Mouse (Mus musculus) embryonic facial prominence, embryonic 12.5 days (tissue): ENCODE results near the gene Sdhaf2. TPM values are rescaled to one million over a fixed set of nuclear protein-coding genes. Genes with fewer than 3 reads are reported as not detected.

ENCODE experiments used
- ATAC-seq: fragments of 200-750 bp; cut with Nextera tagmentation; 2 replicates; pipeline ENCODE4 v1.8.0; 2017; ENCODE audit not compliant: insufficient number of reproducible peaks, insufficient read depth, low FRiP score, low TSS enrichment
- H3K27ac ChIP-seq: fragments of 300-500 bp; sonication (generic); 2 replicates; pipeline ENCODE4 v1.5.1; 2016; ENCODE audit warnings: mild to moderate bottlenecking
- H3K27me3 ChIP-seq: fragments of 300-500 bp; sonication (generic); 2 replicates; pipeline ENCODE4 v1.6.1; 2016; ENCODE audit warnings: mild to moderate bottlenecking, moderate library complexity
- H3K36me3 ChIP-seq: fragments of 300-500 bp; sonication (generic); 2 replicates; pipeline ENCODE4 v1.6.1; 2016; ENCODE audit warnings: mild to moderate bottlenecking
- H3K4me1 ChIP-seq: fragments of 300-500 bp; sonication (generic); 2 replicates; pipeline ENCODE4 v1.6.1; 2016
- H3K4me2 ChIP-seq: fragments of 300-500 bp; sonication (generic); replicated peaks from 2 replicates; pipeline ENCODE4 v1.6.1; 2016; ENCODE audit warnings: mild to moderate bottlenecking, moderate library complexity
- H3K4me3 ChIP-seq: fragments of 300-500 bp; sonication (generic); 2 replicates; pipeline ENCODE4 v1.5.1; 2016; ENCODE audit warnings: mild to moderate bottlenecking
- H3K9ac ChIP-seq: fragments of 300-500 bp; sonication (generic); 2 replicates; pipeline ENCODE4 v1.6.1; 2016; ENCODE audit warnings: mild to moderate bottlenecking, moderate library complexity
- H3K9me3 ChIP-seq: fragments of 300-500 bp; sonication (generic); 2 replicates; pipeline ENCODE4 v1.6.1; 2016; ENCODE audit warnings: mild to moderate bottlenecking, moderate library complexity
- WGBS: fragments of 180-500 bp; shearing (Covaris S2); methylation state at CpG from one replicate; pipeline ENCODE4 v1.1.7; 2016; 5-methylcytosine and 5-hydroxymethylcytosine counted together
- polyA plus RNA-seq: library from polyadenylated mRNA; unstranded; fragments of >200 nt; fragmentation: Nextera tagmentation; extraction: Ambion mirVana; gene quantifications from 2 replicates; pipeline ENCODE4 v1.2.1, GENCODE M21; 2016

Sdhaf2 gene
- polyA plus RNA-seq, 1 experiment from 2014 or later = 57.0 TPM

DNA sequence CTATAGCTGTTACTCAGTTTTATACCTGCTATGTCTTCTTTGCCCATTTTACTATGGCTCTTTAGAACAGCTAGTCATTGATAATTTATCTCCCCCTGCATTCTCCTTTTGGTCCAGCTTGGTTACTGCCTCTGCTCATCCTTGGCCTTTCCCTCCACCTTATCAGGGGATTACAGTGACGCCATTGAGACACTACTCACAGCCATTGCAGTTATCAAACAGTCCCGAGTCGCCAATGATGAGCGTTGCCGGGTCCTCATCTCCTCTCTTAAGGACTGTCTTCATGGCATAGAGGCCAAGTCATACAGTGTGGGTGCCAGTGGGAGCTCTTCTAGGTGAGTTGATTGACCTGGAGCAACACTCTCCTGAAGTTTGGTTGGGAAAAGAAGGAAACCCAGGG lies 13.5 kb upstream of the Sdhaf2 start:
- H3K4me3 ChIP-seq = no peak overlapping the region
- no peak for ATAC-seq
- no peaks in the 10 kb centered on the region for H3K27me3 ChIP-seq
- no peak overlapping the region for H3K27ac ChIP-seq
- H3K4me1 ChIP-seq = no peaks in the 10 kb centered on the region
- no peak overlapping the region for H3K4me2 ChIP-seq
- H3K36me3 ChIP-seq = peaks cover 83% of the 10 kb centered on the region
- 95% methylated on average over 5 of the region's 5 CpGs for WGBS
- H3K9ac ChIP-seq = no peak overlapping the region
- no peaks in the 10 kb centered on the region for H3K9me3 ChIP-seq

- Histone ChIP-seq H3K9me3 (no peaks in the 10 kb centered on the region), H3K27me3 (no peaks in the 10 kb centered on the region), H3K4me1 (peaks cover 11% of the 10 kb centered on the region), H3K4me3 (no peak overlapping the region), H3K36me3 (peaks cover 52% of the 10 kb centered on the region), H3K4me2 (no peak overlapping the region), H3K27ac (no peak overlapping the region), H3K9ac (no peak overlapping the region)
- ATAC-seq = no peak
- WGBS = 93% methylated on average over 1 of the region's 1 CpGs
These were observed 4.1 kb upstream of the Sdhaf2 start for GRCm38 (mm10) chr19:10530082-10530481.

DNA sequence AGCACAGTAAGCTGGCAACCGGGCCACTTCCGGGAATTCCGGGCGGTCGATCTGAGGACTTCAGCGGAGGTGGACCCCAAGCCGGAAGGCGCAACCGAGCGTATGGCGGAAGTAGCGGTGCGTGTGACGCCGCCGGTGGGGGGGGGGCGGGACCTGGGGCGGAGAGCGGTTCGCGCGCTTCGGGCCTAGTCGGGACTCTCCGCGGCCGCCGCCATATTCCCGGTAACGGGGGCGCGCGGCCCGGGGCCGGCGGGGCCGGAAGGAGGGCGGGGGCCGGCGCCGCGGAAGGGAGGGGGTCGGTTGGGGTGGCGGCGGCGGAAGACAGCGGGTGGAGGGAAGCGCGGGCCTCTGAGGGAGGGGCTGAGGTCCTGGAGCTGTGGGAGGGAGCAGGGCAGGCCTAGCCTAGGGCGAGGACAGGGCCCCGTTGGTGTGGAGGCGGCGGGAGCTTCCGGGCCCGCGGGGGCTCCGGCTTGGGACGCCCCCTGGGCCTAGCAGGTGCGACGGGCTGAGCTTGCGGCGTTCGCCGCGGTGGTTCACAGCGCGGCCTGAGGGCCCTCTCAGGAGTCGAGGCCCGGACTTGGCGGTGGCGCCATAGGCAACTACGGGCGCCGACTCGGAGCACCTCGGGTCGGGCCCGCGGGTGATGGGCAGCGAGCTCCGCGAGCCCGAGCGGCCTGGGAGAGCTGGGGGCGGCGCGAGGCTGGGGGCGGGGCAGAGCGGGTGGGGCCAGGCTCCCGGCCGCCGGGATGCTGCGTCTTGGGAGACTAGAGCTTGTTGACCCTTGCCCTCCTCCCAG lies 638 bp downstream of the Sdhaf2 start, which contains the start of gene Cpsf7:
TSS of gene Cpsf7 (plus strand) at position 161 of the 796 bp plus-strand sequence.
- peak; percentile 93 for ATAC-seq
- H3K4me2 ChIP-seq = peak within 1 kb of the TSS; percentile 67
- peak within 1 kb of the TSS; percentile 98 for H3K9ac ChIP-seq
- H3K36me3 ChIP-seq = peaks cover 15% of the 10 kb centered on the region
- H3K4me3 ChIP-seq = peak within 1 kb of the TSS; percentile 94
- no peaks in the 10 kb centered on the region for H3K27me3 ChIP-seq
- H3K27ac ChIP-seq = peak within 1 kb of the TSS; percentile 99
- under 1% methylated on average over 82 of the region's 93 CpGs for WGBS
- H3K9me3 ChIP-seq = no peaks in the 10 kb centered on the region
- peaks cover 11% of the 10 kb centered on the region for H3K4me1 ChIP-seq

- Histone ChIP-seq H3K36me3 (peaks cover 10% of the 10 kb centered on the region; the same call in 1 of the 2 replicates), H3K9me3 (no peaks in the 10 kb centered on the region), H3K9ac (peak overlapping the region; percentile 98), H3K4me2 (peak overlapping the region; percentile 67), H3K4me1 (peaks cover 11% of the 10 kb centered on the region), H3K4me3 (peak overlapping the region; percentile 94), H3K27ac (peak overlapping the region; percentile 99), H3K27me3 (no peaks in the 10 kb centered on the region)
- no peak; the same call in 1 of the 2 replicates for ATAC-seq
- under 1% methylated on average over 19 of the region's 19 CpGs for WGBS
These were observed 1.2 kb downstream of the Sdhaf2 start for GRCm38 (mm10) chr19:10524784-10525105.

- Histone ChIP-seq H3K4me1 (peaks cover 11% of the 10 kb centered on the region), H3K4me3 (no peak overlapping the region), H3K9me3 (no peaks in the 10 kb centered on the region), H3K36me3 (peaks cover 10% of the 10 kb centered on the region; the same call in 1 of the 2 replicates), H3K27ac (no peak overlapping the region), H3K9ac (no peak overlapping the region), H3K27me3 (no peaks in the 10 kb centered on the region), H3K4me2 (peak overlapping the region; percentile 67; the same call in 1 of the 2 replicates)
- no peak for ATAC-seq
- 84% methylated on average over 5 of the region's 5 CpGs for WGBS
These were observed 2.4 kb downstream of the Sdhaf2 start for GRCm38 (mm10) chr19:10523483-10524080.

DNA sequence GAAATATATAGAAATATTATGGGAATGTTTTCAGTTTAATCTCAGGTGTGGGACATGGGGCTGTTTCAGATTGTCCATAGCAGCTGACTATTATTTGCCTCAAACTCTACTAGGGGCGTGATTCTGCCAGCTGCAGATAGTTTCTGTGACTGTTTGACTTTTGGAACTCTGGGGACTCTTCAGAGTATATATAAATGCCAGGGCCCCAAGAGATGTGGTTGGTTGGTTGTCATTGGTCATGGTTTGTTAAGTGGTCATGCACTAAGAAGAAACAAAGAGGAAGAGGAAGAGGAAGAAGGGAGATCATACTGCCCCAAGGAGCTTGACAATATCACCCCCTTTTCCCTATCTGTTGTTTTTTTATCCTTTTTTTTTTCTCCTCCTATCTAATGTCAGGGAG lies 4.0 kb downstream of the Sdhaf2 start:
- Histone ChIP-seq H3K27me3 (no peaks in the 10 kb centered on the region), H3K9me3 (no peaks in the 10 kb centered on the region), H3K27ac (no peak overlapping the region), H3K4me2 (no peak overlapping the region), H3K9ac (no peak overlapping the region), H3K4me1 (peaks cover 8% of the 10 kb centered on the region), H3K4me3 (no peak overlapping the region), H3K36me3 (peaks cover 4% of the 10 kb centered on the region; the same call in 1 of the 2 replicates)
- 71% methylated on average over 1 of the region's 1 CpGs for WGBS
- ATAC-seq = no peak

- H3K27ac ChIP-seq = no peak overlapping the region
- H3K9ac ChIP-seq = no peak overlapping the region
- H3K4me2 ChIP-seq = no peak overlapping the region
- no peaks in the 10 kb centered on the region for H3K9me3 ChIP-seq
- WGBS = 52% methylated on average over 1 of the region's 1 CpGs
- H3K4me1 ChIP-seq = no peaks in the 10 kb centered on the region; the same call in 1 of the 2 replicates
- no peak overlapping the region for H3K4me3 ChIP-seq
- peaks cover 14% of the 10 kb centered on the region for H3K36me3 ChIP-seq
- no peaks in the 10 kb centered on the region for H3K27me3 ChIP-seq
- no peak for ATAC-seq
These were observed 5.6 kb downstream of the Sdhaf2 start for GRCm38 (mm10) chr19:10520355-10520754.

GRCm38 (mm10) chr19:10510759-10511330 lies 15.1 kb downstream of the Sdhaf2 start:
- no peak overlapping the region for H3K27ac ChIP-seq
- WGBS = 76% methylated on average over 6 of the region's 6 CpGs
- H3K27me3 ChIP-seq = no peaks in the 10 kb centered on the region
- no peaks in the 10 kb centered on the region for H3K9me3 ChIP-seq
- no peak overlapping the region for H3K4me2 ChIP-seq
- peaks cover 25% of the 10 kb centered on the region for H3K36me3 ChIP-seq
- H3K4me1 ChIP-seq = no peaks in the 10 kb centered on the region
- no peak for ATAC-seq
- H3K4me3 ChIP-seq = no peak overlapping the region
- H3K9ac ChIP-seq = no peak overlapping the region

DNA sequence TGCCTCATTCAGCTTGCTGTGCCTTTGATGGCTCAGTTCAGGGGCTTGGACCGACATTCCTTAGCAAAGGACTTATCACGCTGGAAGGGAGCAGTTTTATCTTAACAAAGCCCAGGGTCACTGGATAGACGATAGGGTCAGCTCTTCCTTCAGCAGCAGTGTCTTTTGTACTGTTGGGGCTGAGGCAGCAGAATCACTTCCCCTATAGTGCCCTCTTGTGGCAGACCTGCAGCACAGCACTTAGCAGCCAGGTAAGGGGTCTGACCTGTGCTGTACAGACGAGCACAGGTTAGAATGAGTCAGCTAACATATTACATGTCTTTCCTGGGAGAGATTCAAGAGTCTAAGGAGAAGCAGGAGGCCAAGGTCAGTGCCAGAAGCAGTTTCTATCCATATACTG lies 23.4 kb downstream of the Sdhaf2 start:
- WGBS = 8% methylated on average over 4 of the region's 4 CpGs
- Histone ChIP-seq H3K4me1 (no peaks in the 10 kb centered on the region), H3K36me3 (peaks cover 44% of the 10 kb centered on the region), H3K9me3 (no peaks in the 10 kb centered on the region), H3K4me2 (no peak overlapping the region), H3K9ac (no peak overlapping the region), H3K27me3 (no peaks in the 10 kb centered on the region), H3K4me3 (no peak overlapping the region), H3K27ac (no peak overlapping the region)
- peak; percentile 72; the same call in 1 of the 2 replicates for ATAC-seq

DNA sequence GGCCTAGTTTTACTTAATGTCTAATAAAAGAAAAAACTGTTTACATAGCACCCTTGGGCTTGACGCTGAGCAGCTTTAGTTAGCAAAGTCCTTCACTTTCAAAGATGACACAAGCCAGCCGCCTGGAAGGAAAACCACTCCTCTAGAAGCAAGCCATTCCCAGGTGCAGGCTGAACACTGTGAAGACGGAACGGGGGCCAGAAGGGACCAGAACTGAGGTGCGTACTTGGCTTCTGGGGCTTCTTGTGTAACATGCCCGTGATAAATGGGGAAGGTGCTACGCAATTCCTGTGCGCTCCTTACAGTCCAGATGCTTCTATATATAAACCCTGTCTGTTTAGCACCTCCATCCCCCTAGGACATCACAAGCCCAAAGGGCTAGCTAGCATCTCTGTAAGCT lies 25.4 kb downstream of the Sdhaf2 start:
- Histone ChIP-seq H3K27me3 (no peaks in the 10 kb centered on the region), H3K9me3 (no peaks in the 10 kb centered on the region), H3K36me3 (peaks cover 32% of the 10 kb centered on the region), H3K4me3 (no peak overlapping the region), H3K4me2 (no peak overlapping the region), H3K27ac (no peak overlapping the region), H3K9ac (no peak overlapping the region), H3K4me1 (no peaks in the 10 kb centered on the region)
- ATAC-seq = no peak
- 92% methylated on average over 8 of the region's 8 CpGs for WGBS

GRCm38 (mm10) chr19:10497512-10498160 lies 28.3 kb downstream of the Sdhaf2 start:
- no peak for ATAC-seq
- no peaks in the 10 kb centered on the region for H3K9me3 ChIP-seq
- 57% methylated on average over 8 of the region's 8 CpGs for WGBS

More at GRCm38 (mm10) chr19:10497512-10498160, 28.3 kb downstream of the Sdhaf2 start:
- Histone ChIP-seq H3K9ac (no peak overlapping the region), H3K4me1 (no peaks in the 10 kb centered on the region), H3K4me2 (no peak overlapping the region), H3K27ac (no peak overlapping the region), H3K4me3 (no peak overlapping the region), H3K36me3 (peaks cover 32% of the 10 kb centered on the region), H3K27me3 (no peaks in the 10 kb centered on the region)
